Mouse (Mus musculus): ENCODE measurements at regions not wholly inside any gene's neighbourhood (a gene's known extent, or its start where the extent isn't known, plus 50 kb on each side); places are given as distances from the start of the nearest gene placed in this dataset.
A peak's percentile ranks its signal among the peaks of the same experiment; 100 is the strongest.

GRCm38 (mm10) chr16:15052389-15052923 lies 146.1 kb downstream of the Efcab1 start:
- no peak for DNase-seq (ENCODE audit: low spot score)

DNA sequence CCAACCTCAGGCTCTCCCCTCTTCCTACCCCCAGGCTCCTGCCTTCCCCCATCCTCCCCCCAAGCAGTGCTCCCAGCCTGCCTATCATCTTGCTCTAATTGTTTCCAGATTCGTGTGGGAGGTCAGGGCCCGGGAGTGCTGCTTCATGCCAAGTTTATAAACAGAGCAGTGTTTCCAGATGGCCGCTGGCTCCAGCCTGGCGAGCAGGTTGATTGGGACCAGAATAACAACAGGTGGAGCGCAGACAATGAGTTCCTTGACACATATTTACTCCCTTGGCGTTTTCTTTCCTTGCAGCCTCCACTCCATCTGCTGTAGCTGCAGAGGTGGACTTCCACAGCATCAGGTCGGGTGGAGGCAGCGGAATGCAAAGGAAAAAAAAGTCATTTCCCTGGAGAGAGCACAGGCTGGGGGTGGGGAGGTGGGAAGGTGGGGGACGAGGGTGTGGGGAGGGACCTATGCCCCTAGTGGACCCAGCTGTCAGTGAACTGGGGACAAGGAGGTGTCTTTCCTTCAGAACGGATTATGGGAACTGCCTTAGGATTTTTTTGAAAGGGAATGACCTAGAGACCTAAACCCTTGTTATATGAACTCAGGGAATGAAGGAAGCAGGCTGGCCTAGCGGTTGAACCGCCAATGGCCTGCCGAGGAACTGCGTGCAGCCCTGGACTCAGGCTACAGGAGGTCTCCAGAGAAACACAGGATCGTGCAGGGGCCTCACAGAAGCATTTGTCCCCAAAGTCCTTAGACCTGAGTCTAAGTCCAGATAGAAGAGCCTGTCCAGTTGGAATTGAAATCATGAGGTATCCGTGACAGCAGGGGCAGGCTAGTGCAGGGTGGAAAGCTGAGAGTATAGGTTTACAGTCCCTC lies 146.8 kb downstream of the Efcab1 start:
- DNase-seq (ENCODE audit: low spot score) = peak; percentile 21

GRCm38 (mm10) chr16:15053840-15054239 lies 147.4 kb downstream of the Efcab1 start:
- DNase-seq (ENCODE audit: low spot score) = no peak

- no peak for DNase-seq (ENCODE audit: low spot score)
Measured at GRCm38 (mm10) chr16:15054306-15055001, 148.0 kb downstream of the Efcab1 start.

DNA sequence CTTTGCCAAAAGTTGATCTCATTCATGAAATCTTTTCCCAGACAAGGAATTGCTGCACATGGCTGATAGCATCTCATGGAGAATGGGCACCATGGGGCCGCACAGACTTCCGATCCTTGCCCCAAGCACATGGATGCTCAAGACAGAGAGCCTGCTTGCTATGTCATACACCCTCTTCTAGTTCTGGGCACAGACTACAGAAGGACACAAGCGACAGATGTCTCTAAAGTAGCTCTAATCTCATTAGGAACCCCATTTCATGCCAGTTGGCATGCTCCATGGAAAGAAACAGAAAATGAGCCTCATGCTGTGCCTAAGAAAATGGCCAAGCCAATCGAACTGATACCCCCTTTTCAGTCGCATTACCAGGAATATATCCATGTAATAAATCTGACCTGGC lies 149.3 kb downstream of the Efcab1 start:
- DNase-seq (ENCODE audit: low spot score) = no peak

DNA sequence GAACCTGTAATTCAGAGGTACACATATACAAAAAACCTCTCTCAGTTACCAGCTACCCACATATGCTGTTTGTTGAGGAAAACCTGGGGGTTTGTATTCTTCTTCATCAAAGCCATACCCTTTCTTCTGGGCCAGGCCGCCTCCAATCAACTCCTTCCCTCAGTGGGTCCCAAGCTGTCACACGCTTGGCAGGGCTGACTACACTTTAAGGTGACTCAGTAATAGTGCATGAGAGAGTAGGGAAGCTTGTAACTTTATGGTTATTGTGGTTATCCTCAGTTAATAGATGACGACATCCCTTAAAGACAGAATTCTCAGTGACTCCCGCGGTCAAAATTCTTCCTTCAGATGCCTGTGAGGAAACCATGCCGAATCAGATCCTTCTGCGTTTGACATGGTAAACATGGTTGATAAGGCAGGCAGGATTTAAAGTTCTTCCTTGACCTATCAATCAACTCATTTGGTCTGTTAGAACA lies 164.1 kb downstream of the Efcab1 start:
- no peak for DNase-seq (ENCODE audit: low spot score)

DNA sequence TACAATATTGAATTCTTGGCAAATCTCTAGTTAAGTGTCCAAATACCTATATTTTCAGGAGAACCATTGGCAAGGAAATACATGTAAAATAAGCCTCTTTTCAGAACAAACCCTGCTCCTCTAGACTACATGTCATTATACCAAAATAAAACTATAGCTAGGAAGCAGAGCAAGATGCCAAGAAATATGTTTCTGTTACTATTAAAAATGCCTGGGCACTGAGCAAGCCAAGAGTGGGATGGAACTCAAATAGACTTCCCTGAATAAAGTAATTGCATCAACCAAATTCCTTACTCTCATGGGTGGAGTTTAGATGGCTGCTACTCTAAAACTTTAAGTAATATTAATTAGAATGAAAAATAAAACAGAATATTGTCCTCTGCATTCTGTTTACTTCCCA lies 168.0 kb downstream of the Efcab1 start:
- DNase-seq (ENCODE audit: low spot score) = no peak

DNA sequence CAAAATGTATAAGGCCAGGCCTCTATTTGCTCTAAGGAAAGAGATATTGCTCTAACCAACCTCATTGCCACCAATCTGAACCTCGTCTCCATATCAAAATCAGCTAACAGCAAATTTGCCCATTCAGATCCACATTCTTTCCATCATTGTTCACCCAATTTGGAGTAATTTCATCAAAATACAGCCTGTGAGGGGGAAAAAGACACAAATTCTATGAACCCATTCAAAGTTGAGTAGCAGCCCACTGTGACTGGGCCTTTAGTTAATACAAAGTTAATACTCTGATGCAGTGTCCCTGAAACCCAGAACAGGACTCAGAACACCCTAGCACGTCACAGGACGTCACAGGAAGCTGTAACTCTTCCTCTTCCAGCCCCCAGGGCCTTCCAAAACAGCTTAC lies 177.3 kb downstream of the Efcab1 start:
- no peak for DNase-seq (ENCODE audit: low spot score)

GRCm38 (mm10) chr16:15084147-15084752 lies 177.8 kb downstream of the Efcab1 start:
- DNase-seq (ENCODE audit: low spot score) = no peak

DNA sequence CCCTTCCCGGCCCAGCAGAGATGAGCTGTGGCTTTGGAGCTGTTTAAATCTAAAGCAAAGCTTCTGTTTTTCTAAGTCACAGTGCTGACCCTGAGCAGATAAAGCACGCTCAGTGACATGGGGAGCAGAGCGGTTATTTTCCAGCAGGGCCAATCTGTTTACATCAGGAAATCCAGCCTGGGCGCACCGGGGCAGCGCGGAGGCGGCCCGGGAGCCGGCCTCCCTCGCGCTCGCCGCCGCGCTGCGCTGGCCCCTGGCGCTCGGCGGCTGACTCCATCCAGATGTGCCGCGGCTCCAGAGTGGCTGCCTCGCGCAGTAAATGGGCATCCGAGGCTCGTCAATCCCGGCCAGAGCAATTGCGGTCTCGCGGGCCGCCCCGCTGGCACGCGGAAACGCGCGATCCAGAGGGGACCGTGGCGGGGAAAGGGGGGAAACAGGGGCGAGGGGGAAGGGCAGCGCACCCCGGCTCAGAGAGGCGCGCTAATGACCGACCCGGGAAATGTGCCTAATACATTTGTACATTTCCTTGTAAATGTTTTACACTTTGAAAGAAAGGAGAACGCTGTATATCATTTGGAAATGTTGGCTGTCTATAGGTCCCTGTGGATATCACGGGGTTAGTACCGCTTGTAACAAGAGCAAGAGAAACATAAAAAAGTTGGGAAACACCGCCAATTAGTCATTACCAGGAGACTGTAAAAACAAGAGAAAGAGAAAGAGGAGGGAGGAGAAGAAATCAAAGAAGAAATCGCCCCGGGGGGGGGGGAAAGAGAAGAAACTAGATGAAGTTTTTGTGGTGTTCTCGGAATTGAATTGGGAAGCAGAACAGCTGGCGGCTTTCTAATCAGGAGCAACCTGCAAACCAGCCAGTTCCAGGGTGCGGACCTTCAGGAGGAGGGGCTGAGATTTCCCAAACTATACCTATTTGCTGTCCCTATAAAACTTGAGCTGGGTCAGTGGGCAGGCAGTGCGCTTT lies 178.6 kb downstream of the Efcab1 start:
- DNase-seq (ENCODE audit: low spot score) = no peak

DNA sequence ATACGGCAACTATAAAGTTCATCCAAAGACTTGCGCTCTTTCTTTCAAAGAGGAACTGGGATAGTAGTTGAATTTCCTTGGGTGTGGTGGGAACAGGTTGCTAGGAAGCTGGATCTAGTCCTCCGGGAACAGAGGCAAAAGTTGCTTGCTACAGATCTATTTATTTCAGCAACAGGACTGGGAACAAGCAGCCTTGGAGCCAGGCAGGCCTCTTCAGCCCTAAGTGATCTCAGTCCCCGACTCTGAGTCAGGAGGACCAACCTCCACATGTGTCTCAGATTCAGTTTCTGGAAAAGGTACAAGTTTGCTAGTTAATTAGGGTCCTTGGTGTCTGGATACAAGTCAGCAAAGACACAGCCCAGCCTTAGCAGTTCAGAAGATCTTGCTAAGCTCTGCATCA lies 180.2 kb downstream of the Efcab1 start:
- DNase-seq (ENCODE audit: low spot score) = no peak

GRCm38 (mm10) chr16:15103938-15104337 lies 197.5 kb downstream of the Efcab1 start:
- no peak for DNase-seq (ENCODE audit: low spot score)

- DNase-seq (ENCODE audit: low spot score) = no peak
Measured at GRCm38 (mm10) chr16:15107234-15107633, 200.8 kb downstream of the Efcab1 start.

GRCm38 (mm10) chr16:15113131-15113530 lies 204.1 kb upstream of the Gm21897 start:
- DNase-seq (ENCODE audit: low spot score) = no peak

GRCm38 (mm10) chr16:15113989-15114556 lies 203.2 kb upstream of the Gm21897 start:
- no peak for DNase-seq (ENCODE audit: low spot score)

- no peak for DNase-seq (ENCODE audit: low spot score)
Measured at GRCm38 (mm10) chr16:15114574-15115230, 202.6 kb upstream of the Gm21897 start.

GRCm38 (mm10) chr16:15115386-15115785 lies 201.9 kb upstream of the Gm21897 start:
- no peak for DNase-seq (ENCODE audit: low spot score)

GRCm38 (mm10) chr16:15119799-15120198 lies 197.5 kb upstream of the Gm21897 start:
- peak; percentile 10 for DNase-seq (ENCODE audit: low spot score)

DNA sequence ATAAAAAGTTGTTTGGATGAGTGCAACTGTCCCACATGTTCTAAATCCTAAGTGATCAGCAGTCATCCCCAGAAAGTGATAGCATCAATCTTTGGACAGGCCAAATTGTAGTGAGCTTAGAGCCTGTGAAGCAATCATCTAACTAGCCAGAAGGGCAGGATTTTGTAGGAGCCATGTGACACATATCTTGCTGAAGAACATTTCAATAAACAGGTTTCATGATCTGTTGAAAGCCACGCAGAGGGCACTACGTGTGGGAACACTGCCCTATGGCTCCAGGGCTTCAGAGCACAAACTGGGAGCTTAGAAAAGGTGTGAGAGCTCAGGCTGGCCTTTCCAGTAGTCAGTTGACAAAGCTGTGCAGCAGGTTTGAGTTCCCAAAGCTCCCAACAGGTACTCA lies 188.3 kb upstream of the Gm21897 start:
- DNase-seq (ENCODE audit: low spot score) = no peak

- DNase-seq (ENCODE audit: low spot score) = no peak
Measured at GRCm38 (mm10) chr16:15129806-15130205, 187.5 kb upstream of the Gm21897 start.
